Mouse (Mus musculus) olfactory bulb, adult 2 months (tissue): ENCODE measurements around the gene Eva1a. TPM values are rescaled to one million over a fixed set of nuclear protein-coding genes. Genes with fewer than 3 reads are reported as not detected.

Source experiments
- H3K27ac ChIP-seq: fragments of 200-500 bp; 2 replicates; pipeline ENCODE4 v1.5.1; 2012; ENCODE audit warnings: low read depth, low read length; ENCODE audit not compliant: insufficient read depth
- H3K4me1 ChIP-seq: fragments of 200-500 bp; 2 replicates; pipeline ENCODE4 v1.6.1; 2012; ENCODE audit warnings: low read length; ENCODE audit not compliant: control insufficient read depth, insufficient read depth
- H3K4me3 ChIP-seq: fragments of 200-500 bp; 2 replicates; pipeline ENCODE4 v1.5.1; 2012; ENCODE audit warnings: mild to moderate bottlenecking, low read depth, low read length, moderate library complexity; ENCODE audit not compliant: insufficient read depth
- CTCF ChIP-seq: fragments of 200-500 bp; IDR thresholded peaks from 2 replicates; pipeline ENCODE4 v1.5.1; 2012; ENCODE audit warnings: low read depth, mild to moderate bottlenecking, low read length, moderate library complexity; ENCODE audit not compliant: insufficient read depth
- POLR2A ChIP-seq: fragments of 200-500 bp; IDR thresholded peaks from 2 replicates; pipeline ENCODE4 v1.6.1; 2012; ENCODE audit warnings: mild to moderate bottlenecking, low read depth, low read length, moderate library complexity; ENCODE audit not compliant: insufficient read depth
- WGBS: fragments of 180-500 bp; shearing (Covaris S2); methylation state at CpG from one replicate; pipeline ENCODE4 v1.1.7; 2018; 5-methylcytosine and 5-hydroxymethylcytosine counted together
- polyA plus RNA-seq: library from polyadenylated mRNA; stranded (reverse); fragments of >200 nt; gene quantifications from 2 replicates; pipeline ENCODE4 v1.2.4, GENCODE M21; 2012; ENCODE audit warnings: low replicate concordance; ENCODE audit not compliant: missing spikeins, insufficient read depth, insufficient read length

Eva1a gene
- polyA plus RNA-seq, 1 experiment = not detected

DNA sequence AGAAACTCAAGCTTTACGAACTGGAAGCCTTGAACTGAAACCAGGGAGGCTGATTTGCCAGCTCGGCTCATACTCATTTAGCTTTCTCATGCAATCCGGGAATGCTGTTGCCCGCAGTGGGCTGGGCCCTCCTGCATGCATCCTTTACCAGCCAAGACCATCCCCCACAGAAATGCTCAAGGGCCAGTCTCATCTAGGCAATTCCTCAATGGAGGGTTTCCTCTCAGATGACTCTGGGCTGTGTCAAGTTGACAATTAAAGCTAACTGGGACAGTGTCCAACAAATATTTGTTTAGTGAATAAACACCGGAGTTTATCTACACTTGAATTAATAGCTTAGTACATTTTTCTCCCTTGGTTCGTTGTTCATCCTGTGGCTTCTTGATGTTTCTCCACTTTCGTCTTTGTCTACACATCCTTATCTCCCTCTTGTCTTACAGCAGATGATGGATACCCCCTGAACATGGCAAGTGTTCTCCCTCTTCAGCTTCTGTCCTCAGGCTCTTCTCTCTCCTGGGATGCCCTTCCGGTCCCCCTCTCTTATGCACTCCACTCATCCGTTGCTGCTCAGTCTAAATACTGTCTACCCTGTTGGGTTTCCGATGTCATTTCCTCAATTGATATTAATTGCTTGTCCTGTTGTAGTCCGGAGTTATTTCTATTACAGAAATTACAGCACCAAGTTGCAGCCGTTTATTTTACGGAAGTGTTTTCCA lies 92.2 kb downstream of the Eva1a start:
- H3K4me3 ChIP-seq = no peak overlapping the region
- TF ChIP-seq POLR2A = no peak
- TF ChIP-seq CTCF = no peak
- H3K27ac ChIP-seq = no peak overlapping the region
- H3K4me1 ChIP-seq = no peaks in the 10 kb centered on the region
- WGBS = 82% methylated on average over 13 of the region's 13 CpGs

DNA sequence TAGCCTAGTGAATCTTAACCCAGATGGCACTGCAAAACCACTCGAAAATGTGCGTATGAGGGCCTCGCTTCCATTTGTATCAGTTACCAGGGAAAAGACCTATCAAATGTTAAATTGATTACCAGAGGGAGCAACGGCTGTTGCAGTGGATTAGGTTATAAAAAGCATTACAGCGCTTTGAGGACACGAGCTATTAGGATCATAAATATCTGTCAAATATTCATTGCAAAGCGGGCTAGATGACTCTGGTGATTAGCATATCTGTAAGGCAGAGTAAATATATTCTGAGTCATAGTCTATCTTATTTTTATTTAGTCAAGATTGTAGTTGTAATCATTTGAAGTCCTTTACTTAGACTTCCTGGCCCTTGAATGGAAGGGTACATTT lies 92.7 kb downstream of the Eva1a start:
- 94% methylated on average over 7 of the region's 7 CpGs for WGBS
- no peak for TF ChIP-seq POLR2A
- TF ChIP-seq CTCF = no peak

DNA sequence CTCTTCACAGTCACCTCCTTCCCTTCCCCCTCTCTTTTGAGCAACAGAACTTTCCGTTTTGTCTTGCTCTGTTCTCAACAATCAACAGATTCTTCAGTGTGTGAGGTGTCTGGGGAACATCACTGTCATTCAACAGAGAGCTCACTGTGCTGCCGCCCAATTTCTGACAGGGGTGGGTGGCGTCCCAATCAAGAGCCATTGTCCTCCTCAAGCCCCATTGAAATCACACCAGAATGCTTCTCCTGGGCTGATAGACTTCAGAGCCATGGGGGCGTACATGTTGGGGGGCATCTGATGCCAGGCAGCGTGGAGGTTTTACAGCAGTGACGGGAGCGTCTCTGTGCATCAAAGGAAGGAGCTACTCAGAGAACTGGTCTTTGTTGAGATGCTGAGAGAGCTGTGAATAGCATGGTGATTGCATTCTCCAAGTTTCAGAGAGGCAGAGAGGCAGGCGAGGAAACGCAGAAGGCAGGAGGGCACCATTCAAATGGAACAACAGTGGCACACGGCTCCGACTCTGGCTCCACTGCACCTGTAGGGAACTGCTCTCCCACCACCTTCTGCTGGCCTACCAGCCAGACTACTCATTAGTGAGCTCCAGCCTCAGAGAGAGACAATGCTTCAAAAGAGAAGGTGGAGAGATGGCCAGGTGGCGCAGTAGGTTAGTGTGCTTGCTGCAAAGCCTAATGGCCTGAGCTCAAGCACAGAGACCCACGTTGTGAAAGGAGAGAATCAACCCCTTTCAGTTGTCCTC lies 95.3 kb downstream of the Eva1a start:
- WGBS = 64% methylated on average over 13 of the region's 13 CpGs
- TF ChIP-seq POLR2A (no peak), CTCF (no peak)
- Histone ChIP-seq H3K27ac (no peak overlapping the region), H3K4me1 (no peaks in the 10 kb centered on the region), H3K4me3 (no peak overlapping the region)

More for the DNA sequence above, 92.7 kb downstream of the Eva1a start:
- Histone ChIP-seq H3K4me1 (no peaks in the 10 kb centered on the region), H3K4me3 (no peak overlapping the region), H3K27ac (no peak overlapping the region)

Other genes with a start within 250 kb of the Eva1a start
- gene Gcfc2, start 117.4 kb upstream of the Eva1a start, polyA plus RNA-seq = not detected in 2 replicates
- gene Mrpl19, start 75.1 kb upstream of the Eva1a start, polyA plus RNA-seq = not detected in 2 replicates